Mouse (Mus musculus) left cerebral cortex, adult 11 months (tissue): ENCODE measurements at regions not wholly inside any gene's neighbourhood (a gene's known extent, or its start where the extent isn't known, plus 50 kb on each side); places are given as distances from the start of the nearest gene placed in this dataset.

ENCODE experiments used
- DNase-seq: peaks from one replicate; pipeline ENCODE4 v3.0.0; 2022; ENCODE audit warnings: low spot score

- no peak for DNase-seq
Observed at GRCm38 (mm10) chr13:107151548-107151947, 129.6 kb upstream of the Kif2a start.

GRCm38 (mm10) chr13:107141209-107141608, 119.3 kb upstream of the Kif2a start:
- no peak for DNase-seq

- DNase-seq: no peak
Observed at GRCm38 (mm10) chr13:107134125-107134524, 112.2 kb upstream of the Kif2a start.

- DNase-seq: no peak
Observed at GRCm38 (mm10) chr13:107126636-107127035, 104.7 kb upstream of the Kif2a start.

GRCm38 (mm10) chr13:107124130-107124668, 102.3 kb upstream of the Kif2a start:
- no peak for DNase-seq

- DNase-seq: peak; percentile 66
Observed at GRCm38 (mm10) chr13:107113949-107114690, 92.2 kb upstream of the Kif2a start.

- DNase-seq: no peak
Observed at GRCm38 (mm10) chr13:107108045-107108444, 86.1 kb upstream of the Kif2a start.

GRCm38 (mm10) chr13:107107572-107107971, 85.6 kb upstream of the Kif2a start:
- DNase-seq: no peak

GRCm38 (mm10) chr13:107105510-107105909, 83.6 kb upstream of the Kif2a start:
- peak; percentile 16 for DNase-seq

GRCm38 (mm10) chr13:107101598-107101997, 79.7 kb upstream of the Kif2a start:
- peak; percentile 56 for DNase-seq

GRCm38 (mm10) chr13:107100852-107101325, 79.0 kb upstream of the Kif2a start:
- no peak for DNase-seq

GRCm38 (mm10) chr13:107100116-107100515, 78.2 kb upstream of the Kif2a start:
- no peak for DNase-seq

GRCm38 (mm10) chr13:107097005-107097404, 75.1 kb upstream of the Kif2a start:
- DNase-seq: no peak

- DNase-seq: no peak
Observed at GRCm38 (mm10) chr13:107094976-107095716, 73.2 kb upstream of the Kif2a start.

GRCm38 (mm10) chr13:107094487-107094886, 72.6 kb upstream of the Kif2a start:
- DNase-seq: no peak

- DNase-seq: no peak
Observed at GRCm38 (mm10) chr13:107093683-107094082, 71.8 kb upstream of the Kif2a start.

- no peak for DNase-seq
Observed at GRCm38 (mm10) chr13:107088198-107088597, 66.3 kb upstream of the Kif2a start.

- DNase-seq: no peak
Observed at GRCm38 (mm10) chr13:107087355-107087754, 65.4 kb upstream of the Kif2a start.

GRCm38 (mm10) chr13:107078085-107078484, 56.2 kb upstream of the Kif2a start:
- no peak for DNase-seq

GRCm38 (mm10) chr13:107074917-107075316, 53.0 kb upstream of the Kif2a start:
- DNase-seq: no peak

GRCm38 (mm10) chr13:107073039-107073620, 51.2 kb upstream of the Kif2a start:
- peak; percentile 13 for DNase-seq

- DNase-seq: no peak
Observed at GRCm38 (mm10) chr13:107072345-107073038, 50.6 kb upstream of the Kif2a start.
